Mouse (Mus musculus) MEL (cell line): Measurements from ENCODE around the gene Rbfox2. TPM values are rescaled to one million over a fixed set of nuclear protein-coding genes. Genes with fewer than 3 reads are reported as not detected.

ENCODE experiments used
- DNase-seq: peaks from one replicate; pipeline ENCODE4 v3.0.0; 2011; ENCODE audit warnings: low read depth, low spot score
- H3K27ac ChIP-seq: 2 replicates; pipeline ENCODE4 v1.5.1; 2012; ENCODE audit warnings: low read depth, mild to moderate bottlenecking, control low read depth, low read length, moderate library complexity; ENCODE audit not compliant: control insufficient read depth
- H3K27me3 ChIP-seq, 2 experiments: fragments of 150-350 bp in 1 of 2; sonication (generic) in 1 of 2; 2 replicates each; pipeline ENCODE4 v1.6.1; 2012; ENCODE audit warnings: low read length in 2 of 2, mild to moderate bottlenecking in 2 of 2, improper control_type of control experiment in 1 of 2, moderate library complexity in 1 of 2; ENCODE audit not compliant: insufficient read depth in 2 of 2, control insufficient read depth in 1 of 2
- H3K36me3 ChIP-seq, 2 experiments: 2 replicates each; pipeline ENCODE4 v1.6.1; 2012 to 2014; ENCODE audit warnings: low read length in 2 of 2, improper control_type of control experiment in 1 of 2, inconsistent platforms in 1 of 2, mild to moderate bottlenecking in 1 of 2; ENCODE audit not compliant: insufficient read depth in 2 of 2, control insufficient read depth in 1 of 2
- H3K4me1 ChIP-seq, 2 experiments: fragments of 150-350 bp in 1 of 2; sonication (generic) in 1 of 2; 2 replicates each; pipeline ENCODE4 v1.6.1; 2012; ENCODE audit warnings: low read length in 2 of 2, improper control_type of control experiment in 1 of 2, mild to moderate bottlenecking in 1 of 2; ENCODE audit not compliant: insufficient read depth in 2 of 2, control insufficient read depth in 1 of 2
- H3K4me3 ChIP-seq, 2 experiments: fragments of 150-350 bp in 1 of 2; sonication (generic) in 1 of 2; 2 replicates each; pipeline ENCODE4 v1.5.1; 2012; ENCODE audit warnings: low read depth in 2 of 2, low read length in 2 of 2, mild to moderate bottlenecking in 2 of 2, moderate library complexity in 2 of 2, control low read depth in 1 of 2, improper control_type of control experiment in 1 of 2; ENCODE audit not compliant: control insufficient read depth in 1 of 2, insufficient read depth in 1 of 2
- H3K79me2 ChIP-seq: 2 replicates; pipeline ENCODE4 v1.6.1; 2012; ENCODE audit warnings: mild to moderate bottlenecking, low read length, moderate library complexity; ENCODE audit not compliant: control insufficient read depth, poor library complexity, insufficient read depth
- H3K9ac ChIP-seq: 2 replicates; pipeline ENCODE4 v1.6.1; 2012; ENCODE audit warnings: low read depth, mild to moderate bottlenecking, control low read depth, low read length, moderate library complexity; ENCODE audit not compliant: control insufficient read depth, poor library complexity, severe bottlenecking
- H3K9me3 ChIP-seq: fragments of 150-350 bp; sonication (generic); replicated peaks from 2 replicates; pipeline ENCODE4 v1.6.1; 2012; ENCODE audit warnings: mild to moderate bottlenecking, low read length, improper control_type of control experiment, moderate library complexity; ENCODE audit not compliant: insufficient read depth
- BHLHE40 ChIP-seq: IDR thresholded peaks from 2 replicates; pipeline ENCODE4 v1.6.1; 2012; ENCODE audit warnings: low read depth, mild to moderate bottlenecking, inconsistent platforms, low read length, improper control_type of control experiment, borderline replicate concordance
- CHD1 ChIP-seq: IDR thresholded peaks from 2 replicates; pipeline ENCODE4 v1.6.1; 2012; ENCODE audit warnings: low read depth, mild to moderate bottlenecking, inconsistent platforms, low read length, improper control_type of control experiment
- CTCF ChIP-seq, 3 experiments: IDR thresholded peaks in 2 of 3; conservative IDR thresholded peaks in 1 of 3; 2 replicates each; pipeline ENCODE4 v1.5.1; 2011 to 2012; ENCODE audit warnings: low read length in 3 of 3, low read depth in 2 of 3, mild to moderate bottlenecking in 2 of 3, improper control_type of control experiment in 1 of 3, inconsistent platforms in 1 of 3, mixed read lengths in 1 of 3, moderate library complexity in 1 of 3; ENCODE audit not compliant: control insufficient read depth in 1 of 3, insufficient read depth in 1 of 3, poor library complexity in 1 of 3, severe bottlenecking in 1 of 3
- E2F4 ChIP-seq: IDR thresholded peaks from 2 replicates; pipeline ENCODE4 v1.6.1; 2011; ENCODE audit warnings: low read depth, low read length, improper control_type of control experiment, borderline replicate concordance
- ELF1 ChIP-seq: IDR thresholded peaks from 2 replicates; pipeline ENCODE4 v1.6.1; 2014; ENCODE audit warnings: low read depth, mild to moderate bottlenecking, inconsistent platforms, low read length, improper control_type of control experiment, moderate library complexity
- ETS1 ChIP-seq: IDR thresholded peaks from 2 replicates; pipeline ENCODE4 v1.6.1; 2012; ENCODE audit warnings: low read depth, mild to moderate bottlenecking, inconsistent platforms, low read length, improper control_type of control experiment, moderate library complexity
- HCFC1 ChIP-seq: IDR thresholded peaks from 2 replicates; pipeline ENCODE4 v1.6.1; 2012; ENCODE audit warnings: low read depth, mild to moderate bottlenecking, inconsistent platforms, low read length, improper control_type of control experiment, moderate library complexity
- KAT2A ChIP-seq: conservative IDR thresholded peaks from 2 replicates; pipeline ENCODE4 v1.6.1; 2012; ENCODE audit warnings: low read depth, low read length, improper control_type of control experiment, inconsistent platforms
- MEF2A ChIP-seq: IDR thresholded peaks from 2 replicates; pipeline ENCODE4 v1.6.1; 2014; ENCODE audit warnings: low read depth, mild to moderate bottlenecking, inconsistent platforms, low read length, improper control_type of control experiment; ENCODE audit not compliant: poor library complexity, insufficient replicate concordance, severe bottlenecking; ENCODE audit errors: extremely low read depth
- MYB ChIP-seq: IDR thresholded peaks from 2 replicates; pipeline ENCODE4 v1.6.1; 2011; ENCODE audit warnings: mild to moderate bottlenecking, low read depth, low read length, improper control_type of control experiment
- MYC ChIP-seq: IDR thresholded peaks from 2 replicates; pipeline ENCODE4 v1.6.1; 2011; ENCODE audit warnings: low read depth, mild to moderate bottlenecking, low read length, improper control_type of control experiment, moderate library complexity
- NELFE ChIP-seq: IDR thresholded peaks from 2 replicates; pipeline ENCODE4 v1.6.1; 2011; ENCODE audit warnings: low read depth, low read length, improper control_type of control experiment
- NRF1 ChIP-seq: IDR thresholded peaks from 2 replicates; pipeline ENCODE4 v1.6.1; 2014; ENCODE audit warnings: low read depth, mild to moderate bottlenecking, inconsistent platforms, low read length, improper control_type of control experiment, moderate library complexity; ENCODE audit not compliant: poor library complexity, insufficient read depth, severe bottlenecking
- POLR2A ChIP-seq, 2 experiments: IDR thresholded peaks; 2 replicates each; pipeline ENCODE4 v1.6.1; 2011 to 2012; ENCODE audit warnings: low read length in 2 of 2, mild to moderate bottlenecking in 2 of 2, control low read depth in 1 of 2, improper control_type of control experiment in 1 of 2, low read depth in 1 of 2, moderate library complexity in 1 of 2; ENCODE audit not compliant: control insufficient read depth in 1 of 2, insufficient read depth in 1 of 2, poor library complexity in 1 of 2
- RAD21 ChIP-seq: IDR thresholded peaks from 2 replicates; pipeline ENCODE4 v1.6.1; 2011; ENCODE audit warnings: mild to moderate bottlenecking, low read depth, low read length, improper control_type of control experiment
- TBP ChIP-seq: IDR thresholded peaks from 2 replicates; pipeline ENCODE4 v1.8.0; 2011; ENCODE audit warnings: low read depth, low read length, improper control_type of control experiment
- TCF12 ChIP-seq: IDR thresholded peaks from 2 replicates; pipeline ENCODE4 v1.6.1; 2014; ENCODE audit warnings: low read depth, mild to moderate bottlenecking, inconsistent platforms, low read length, improper control_type of control experiment, moderate library complexity
- UBTF ChIP-seq: IDR thresholded peaks from 2 replicates; pipeline ENCODE4 v1.6.1; 2012; ENCODE audit warnings: low read depth, mild to moderate bottlenecking, inconsistent platforms, low read length, improper control_type of control experiment, moderate library complexity, borderline replicate concordance; ENCODE audit not compliant: insufficient read depth
- USF2 ChIP-seq, 2 experiments: IDR thresholded peaks; 2 replicates each; pipeline ENCODE4 v1.6.1; 2011 to 2012; ENCODE audit warnings: improper control_type of control experiment in 2 of 2, low read length in 2 of 2, borderline replicate concordance in 1 of 2, inconsistent platforms in 1 of 2, low read depth in 1 of 2, mild to moderate bottlenecking in 1 of 2; ENCODE audit not compliant: insufficient read depth in 1 of 2
- ZMIZ1 ChIP-seq: IDR thresholded peaks from 2 replicates; pipeline ENCODE4 v1.6.1; 2012; ENCODE audit warnings: low read depth, mild to moderate bottlenecking, inconsistent platforms, low read length, improper control_type of control experiment, moderate library complexity
- polyA plus RNA-seq, 2 experiments: library from polyadenylated mRNA; stranded (reverse) in 1 of 2; unstranded in 1 of 2; fragments of >175 nt in 1 of 2; fragments of >200 nt in 1 of 2; gene quantifications; 2 replicates each; pipeline versions ENCODE4 v1.2.1 to v1.2.4; 2012; ENCODE audit warnings: low replicate concordance in 2 of 2, low read depth in 1 of 2; ENCODE audit not compliant: insufficient read length in 2 of 2, insufficient read depth in 1 of 2, missing spikeins in 1 of 2
- total RNA-seq: library from RNA; depleted of rRNA; stranded (reverse); fragments of 300-350 nt; gene quantifications from 2 replicates; pipeline ENCODE4 v1.2.3, GENCODE M21; 2012

Gene Rbfox2
- total and polyA plus RNA-seq, 3 experiments: 3.4 to 6.0 TPM; not detected in 1

- no peak for TF ChIP-seq TBP
- no peak for TF ChIP-seq NRF1
- no peak for TF ChIP-seq MYB
- TF ChIP-seq HCFC1: no peak
- TF ChIP-seq TCF12: no peak
- TF ChIP-seq POLR2A (IDR thresholded peaks at IDR 0.05; ENCODE audit: control insufficient read depth in 1 of 2, insufficient read depth in 1 of 2, low read depth in 1 of 2, low read length in 2 of 2, poor library complexity in 1 of 2): no peak
- no peak for TF ChIP-seq MEF2A
- no peak for TF ChIP-seq USF2 (IDR thresholded peaks at IDR 0.05; ENCODE audit: borderline replicate concordance in 1 of 2, insufficient read depth in 1 of 2, low read depth in 1 of 2, low read length in 2 of 2)
- peaks cover 0 to 11% of the 10 kb centered on the region in 2 experiments; a peak in 2 of 4 replicates for H3K4me1 ChIP-seq
- H3K36me3 ChIP-seq: peaks cover 0 to 4% of the 10 kb centered on the region in 2 experiments; a peak in 1 of 4 replicates
- no peak for DNase-seq
- H3K27ac ChIP-seq: no peak overlapping the region; the same call in 1 of the 2 replicates
- no peaks in the 10 kb centered on the region for H3K79me2 ChIP-seq
- H3K9ac ChIP-seq: 0 out of 2 replicates have a peak overlapping the region, but pooled peaks have one; percentile 17
- no peak overlapping the region for H3K4me3 ChIP-seq
- H3K27me3 ChIP-seq: no peaks in the 10 kb centered on the region
- no peaks in the 10 kb centered on the region for H3K9me3 ChIP-seq
These were observed 156.4 kb downstream of the Rbfox2 start for GRCm38 (mm10) chr15:77150424-77150841.

GRCm38 (mm10) chr15:77150000-77150399, 156.8 kb downstream of the Rbfox2 start:
- Histone ChIP-seq H3K27ac (no peak overlapping the region), H3K4me3 (no peak overlapping the region), H3K79me2 (no peaks in the 10 kb centered on the region), H3K27me3 (no peaks in the 10 kb centered on the region), H3K9ac (no peak overlapping the region), H3K36me3 (peaks cover 0 to 4% of the 10 kb centered on the region in 2 experiments; a peak in 1 of 4 replicates), H3K9me3 (no peaks in the 10 kb centered on the region), H3K4me1 (peaks cover 0 to 11% of the 10 kb centered on the region in 2 experiments; a peak in 2 of 4 replicates)
- no peak for TF ChIP-seq E2F4
- no peak for TF ChIP-seq MYC
- TF ChIP-seq RAD21: no peak
- TF ChIP-seq ELF1: no peak
- TF ChIP-seq BHLHE40: no peak
- no peak for TF ChIP-seq MYB
- TF ChIP-seq CHD1: no peak
- TF ChIP-seq MEF2A: no peak
- no peak for TF ChIP-seq KAT2A
- TF ChIP-seq ZMIZ1: no peak
- TF ChIP-seq ETS1: no peak
- no peak for TF ChIP-seq CTCF (IDR thresholded peaks at IDR 0.05 in 2 of 3, conservative IDR thresholded peaks at IDR 0.05 in 1 of 3; ENCODE audit: control insufficient read depth in 1 of 3, insufficient read depth in 1 of 3, low read depth in 2 of 3, low read length in 3 of 3, poor library complexity in 1 of 3, severe bottlenecking in 1 of 3)
- no peak for TF ChIP-seq USF2 (IDR thresholded peaks at IDR 0.05; ENCODE audit: borderline replicate concordance in 1 of 2, insufficient read depth in 1 of 2, low read depth in 1 of 2, low read length in 2 of 2)
- no peak for TF ChIP-seq NELFE
- no peak for TF ChIP-seq UBTF
- TF ChIP-seq TBP: no peak
- no peak for DNase-seq
